Mouse (Mus musculus) G1E-ER4 (cell line): ENCODE data around the gene P2ry10. TPM values are rescaled to one million over a fixed set of nuclear protein-coding genes. Genes with fewer than 3 reads are reported as not detected.

Experiments used
- GATA1 ChIP-seq: IDR thresholded peaks from one replicate; pipeline ENCODE4 v1.8.0; 2012; ENCODE audit warnings: low read length, inconsistent platforms
- polyA plus RNA-seq: library from polyadenylated mRNA; stranded (reverse); fragments of >175 nt; gene quantifications from 2 replicates; pipeline ENCODE4 v1.2.3, GENCODE M21; 2012

P2ry10 gene
- not detected in 2 replicates for polyA plus RNA-seq

GRCm38 (mm10) chrX:107088177-107088576 lies at the start of gene P2ry10:
P2ry10 (plus strand) TSS chrX:107088492.
- no peak for TF ChIP-seq GATA1

GRCm38 (mm10) chrX:107039146-107039545 lies 49.1 kb upstream of the P2ry10 start:
- no peak for TF ChIP-seq GATA1

- TF ChIP-seq GATA1 = no peak
Measured at GRCm38 (mm10) chrX:107039635-107040034, 48.7 kb upstream of the P2ry10 start.

GRCm38 (mm10) chrX:107042367-107042766 lies 45.9 kb upstream of the P2ry10 start:
- TF ChIP-seq GATA1 = no peak

GRCm38 (mm10) chrX:107084320-107084719 lies 4.0 kb upstream of the P2ry10 start:
- TF ChIP-seq GATA1 = no peak

- no peak for TF ChIP-seq GATA1
Measured at GRCm38 (mm10) chrX:107089131-107089530, 839 bp downstream of the P2ry10 start.

GRCm38 (mm10) chrX:107089930-107090329 lies 1.6 kb downstream of the P2ry10 start:
- TF ChIP-seq GATA1 = no peak

GRCm38 (mm10) chrX:107095633-107096032 lies 7.3 kb downstream of the P2ry10 start:
- TF ChIP-seq GATA1 = no peak

- TF ChIP-seq GATA1 = no peak
Measured at GRCm38 (mm10) chrX:107116333-107116732, 28.0 kb downstream of the P2ry10 start.

GRCm38 (mm10) chrX:107116987-107117386 lies 28.7 kb downstream of the P2ry10 start:
- TF ChIP-seq GATA1 = no peak

GRCm38 (mm10) chrX:107143184-107143583 lies 54.9 kb downstream of the P2ry10 start:
- no peak for TF ChIP-seq GATA1

- no peak for TF ChIP-seq GATA1
Measured at GRCm38 (mm10) chrX:107143930-107144329, 55.6 kb downstream of the P2ry10 start.

GRCm38 (mm10) chrX:107148681-107149080 lies 60.4 kb downstream of the P2ry10 start, which contains the start of gene P2ry10b:
P2ry10b (plus strand) TSS chrX:107148927.
- TF ChIP-seq GATA1 = no peak

- TF ChIP-seq GATA1 = no peak
Measured at GRCm38 (mm10) chrX:107149391-107149993, 61.2 kb downstream of the P2ry10 start.

GRCm38 (mm10) chrX:107150027-107150426 lies 61.7 kb downstream of the P2ry10 start:
- TF ChIP-seq GATA1 = no peak

GRCm38 (mm10) chrX:107150752-107151515 lies 62.6 kb downstream of the P2ry10 start:
- TF ChIP-seq GATA1 = no peak

Other genes starting within 250 kb of the P2ry10 start
- not detected in 2 replicates for gene Rtl3, start 247.8 kb upstream of the P2ry10 start, polyA plus RNA-seq
- 0.01 TPM in 1 of 2 replicates, not detected in the other for gene Lpar4, start 167.9 kb upstream of the P2ry10 start, polyA plus RNA-seq
- not detected in 2 replicates for gene P2ry10b, start 60.4 kb downstream of the P2ry10 start, polyA plus RNA-seq
- 0.04 TPM in 2 replicates for gene Gpr174, start 167.4 kb downstream of the P2ry10 start, polyA plus RNA-seq